Mouse (Mus musculus) MEL (cell line): ENCODE measurements around the gene Mei1. TPM values are rescaled to one million over a fixed set of nuclear protein-coding genes. Genes with fewer than 3 reads are reported as not detected.

Source experiments
- DNase-seq: peaks from one replicate; pipeline ENCODE4 v3.0.0; 2011; ENCODE audit warnings: low read depth, low spot score
- H3K27ac ChIP-seq: 2 replicates; pipeline ENCODE4 v1.5.1; 2012; ENCODE audit warnings: low read depth, mild to moderate bottlenecking, control low read depth, low read length, moderate library complexity; ENCODE audit not compliant: control insufficient read depth
- H3K27me3 ChIP-seq, 2 experiments: fragments of 150-350 bp in 1 of 2; sonication (generic) in 1 of 2; 2 replicates each; pipeline ENCODE4 v1.6.1; 2012; ENCODE audit warnings: low read length in 2 of 2, mild to moderate bottlenecking in 2 of 2, improper control_type of control experiment in 1 of 2, moderate library complexity in 1 of 2; ENCODE audit not compliant: insufficient read depth in 2 of 2, control insufficient read depth in 1 of 2
- H3K36me3 ChIP-seq, 2 experiments: 2 replicates each; pipeline ENCODE4 v1.6.1; 2012 to 2014; ENCODE audit warnings: low read length in 2 of 2, improper control_type of control experiment in 1 of 2, inconsistent platforms in 1 of 2, mild to moderate bottlenecking in 1 of 2; ENCODE audit not compliant: insufficient read depth in 2 of 2, control insufficient read depth in 1 of 2
- H3K4me1 ChIP-seq, 2 experiments: fragments of 150-350 bp in 1 of 2; sonication (generic) in 1 of 2; 2 replicates each; pipeline ENCODE4 v1.6.1; 2012; ENCODE audit warnings: low read length in 2 of 2, improper control_type of control experiment in 1 of 2, mild to moderate bottlenecking in 1 of 2; ENCODE audit not compliant: insufficient read depth in 2 of 2, control insufficient read depth in 1 of 2
- H3K4me3 ChIP-seq, 2 experiments: fragments of 150-350 bp in 1 of 2; sonication (generic) in 1 of 2; 2 replicates each; pipeline ENCODE4 v1.5.1; 2012; ENCODE audit warnings: low read depth in 2 of 2, low read length in 2 of 2, mild to moderate bottlenecking in 2 of 2, moderate library complexity in 2 of 2, control low read depth in 1 of 2, improper control_type of control experiment in 1 of 2; ENCODE audit not compliant: control insufficient read depth in 1 of 2, insufficient read depth in 1 of 2
- H3K79me2 ChIP-seq: 2 replicates; pipeline ENCODE4 v1.6.1; 2012; ENCODE audit warnings: mild to moderate bottlenecking, low read length, moderate library complexity; ENCODE audit not compliant: control insufficient read depth, poor library complexity, insufficient read depth
- H3K9ac ChIP-seq: 2 replicates; pipeline ENCODE4 v1.6.1; 2012; ENCODE audit warnings: low read depth, mild to moderate bottlenecking, control low read depth, low read length, moderate library complexity; ENCODE audit not compliant: control insufficient read depth, poor library complexity, severe bottlenecking
- H3K9me3 ChIP-seq: fragments of 150-350 bp; sonication (generic); replicated peaks from 2 replicates; pipeline ENCODE4 v1.6.1; 2012; ENCODE audit warnings: mild to moderate bottlenecking, low read length, improper control_type of control experiment, moderate library complexity; ENCODE audit not compliant: insufficient read depth
- CTCF ChIP-seq, 3 experiments: IDR thresholded peaks in 2 of 3; conservative IDR thresholded peaks in 1 of 3; 2 replicates each; pipeline ENCODE4 v1.5.1; 2011 to 2012; ENCODE audit warnings: low read length in 3 of 3, low read depth in 2 of 3, mild to moderate bottlenecking in 2 of 3, improper control_type of control experiment in 1 of 3, inconsistent platforms in 1 of 3, mixed read lengths in 1 of 3, moderate library complexity in 1 of 3; ENCODE audit not compliant: control insufficient read depth in 1 of 3, insufficient read depth in 1 of 3, poor library complexity in 1 of 3, severe bottlenecking in 1 of 3
- ETS1 ChIP-seq: IDR thresholded peaks from 2 replicates; pipeline ENCODE4 v1.6.1; 2012; ENCODE audit warnings: low read depth, mild to moderate bottlenecking, inconsistent platforms, low read length, improper control_type of control experiment, moderate library complexity
- MAFK ChIP-seq: IDR thresholded peaks from 2 replicates; pipeline ENCODE4 v1.6.1; 2011; ENCODE audit warnings: low read depth, mild to moderate bottlenecking, low read length, improper control_type of control experiment, borderline replicate concordance
- MAX ChIP-seq: IDR thresholded peaks from 2 replicates; pipeline ENCODE4 v1.6.1; 2011; ENCODE audit warnings: low read length, improper control_type of control experiment
- MAZ ChIP-seq: IDR thresholded peaks from 2 replicates; pipeline ENCODE4 v1.6.1; 2012; ENCODE audit warnings: low read depth, mild to moderate bottlenecking, inconsistent platforms, low read length, improper control_type of control experiment
- MEF2A ChIP-seq: IDR thresholded peaks from 2 replicates; pipeline ENCODE4 v1.6.1; 2014; ENCODE audit warnings: low read depth, mild to moderate bottlenecking, inconsistent platforms, low read length, improper control_type of control experiment; ENCODE audit not compliant: poor library complexity, insufficient replicate concordance, severe bottlenecking; ENCODE audit errors: extremely low read depth
- MXI1 ChIP-seq: IDR thresholded peaks from 2 replicates; pipeline ENCODE4 v1.6.1; 2011; ENCODE audit warnings: mild to moderate bottlenecking, low read depth, low read length, improper control_type of control experiment
- POLR2AphosphoS2 ChIP-seq: IDR thresholded peaks from 2 replicates; pipeline ENCODE4 v1.6.1; 2011; ENCODE audit warnings: low read length, improper control_type of control experiment
- RCOR1 ChIP-seq: IDR thresholded peaks from 2 replicates; pipeline ENCODE4 v1.6.1; 2012; ENCODE audit warnings: low read depth, mild to moderate bottlenecking, inconsistent platforms, low read length, improper control_type of control experiment
- SMC3 ChIP-seq: IDR thresholded peaks from 2 replicates; pipeline ENCODE4 v1.6.1; 2011; ENCODE audit warnings: low read depth, low read length, improper control_type of control experiment
- TAL1 ChIP-seq: IDR thresholded peaks from 2 replicates; pipeline ENCODE4 v1.6.1; 2012; ENCODE audit warnings: mild to moderate bottlenecking, inconsistent platforms, low read length, moderate library complexity, mixed read lengths
- TCF12 ChIP-seq: IDR thresholded peaks from 2 replicates; pipeline ENCODE4 v1.6.1; 2014; ENCODE audit warnings: low read depth, mild to moderate bottlenecking, inconsistent platforms, low read length, improper control_type of control experiment, moderate library complexity
- USF1 ChIP-seq: IDR thresholded peaks from 2 replicates; pipeline ENCODE4 v1.6.1; 2014; ENCODE audit warnings: low read depth, mild to moderate bottlenecking, inconsistent platforms, low read length, improper control_type of control experiment, moderate library complexity
- USF2 ChIP-seq, 2 experiments: IDR thresholded peaks; 2 replicates each; pipeline ENCODE4 v1.6.1; 2011 to 2012; ENCODE audit warnings: improper control_type of control experiment in 2 of 2, low read length in 2 of 2, borderline replicate concordance in 1 of 2, inconsistent platforms in 1 of 2, low read depth in 1 of 2, mild to moderate bottlenecking in 1 of 2; ENCODE audit not compliant: insufficient read depth in 1 of 2
- ZC3H11A ChIP-seq: IDR thresholded peaks from 2 replicates; pipeline ENCODE4 v1.6.1; 2012; ENCODE audit warnings: low read depth, mild to moderate bottlenecking, inconsistent platforms, low read length, improper control_type of control experiment
- polyA plus RNA-seq, 2 experiments: library from polyadenylated mRNA; stranded (reverse) in 1 of 2; unstranded in 1 of 2; fragments of >175 nt in 1 of 2; fragments of >200 nt in 1 of 2; gene quantifications; 2 replicates each; pipeline versions ENCODE4 v1.2.1 to v1.2.4; 2012; ENCODE audit warnings: low replicate concordance in 2 of 2, low read depth in 1 of 2; ENCODE audit not compliant: insufficient read length in 2 of 2, insufficient read depth in 1 of 2, missing spikeins in 1 of 2
- total RNA-seq: library from RNA; depleted of rRNA; stranded (reverse); fragments of 300-350 nt; gene quantifications from 2 replicates; pipeline ENCODE4 v1.2.3, GENCODE M21; 2012

Mei1 gene
- total and polyA plus RNA-seq, 3 experiments = not detected

DNA sequence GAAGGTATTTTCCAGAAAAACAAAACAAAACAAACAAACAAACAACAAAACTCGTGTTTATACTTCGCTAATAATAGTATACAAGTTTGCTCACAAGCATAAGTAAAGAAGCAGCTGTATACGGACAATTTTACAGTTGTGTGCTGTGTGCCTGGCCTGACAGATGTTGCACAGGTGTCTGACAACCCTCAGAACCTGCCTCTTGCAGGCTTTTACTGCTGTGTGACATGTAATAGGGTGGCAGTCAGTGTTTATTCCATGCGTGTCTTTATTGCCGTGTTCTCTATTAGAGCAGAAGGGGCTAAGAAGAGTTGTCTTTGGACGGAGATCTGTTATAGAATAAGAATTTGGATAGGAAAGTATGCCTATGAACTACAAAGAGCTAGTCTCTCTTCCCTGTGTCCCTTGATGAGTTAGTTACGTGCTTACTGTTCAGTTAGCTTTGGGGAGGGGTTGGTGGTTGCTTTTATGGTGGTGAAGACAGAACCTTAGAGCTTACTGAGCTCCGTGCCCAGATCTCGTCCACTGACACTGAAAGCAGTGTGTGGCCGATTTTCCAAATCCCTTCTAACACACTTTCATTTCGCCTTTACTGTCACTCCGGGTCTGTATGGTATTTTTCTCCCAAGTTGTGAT is 92.3 kb downstream of the Mei1 start:
- Histone ChIP-seq H3K79me2 (peaks cover 16% of the 10 kb centered on the region), H3K9ac (no peak overlapping the region), H3K9me3 (no peaks in the 10 kb centered on the region), H3K36me3 (peaks cover 2 to 14% of the 10 kb centered on the region in 2 experiments), H3K27ac (no peak overlapping the region), H3K4me1 (peaks cover 9 to 18% of the 10 kb centered on the region in 2 experiments), H3K27me3 (no peaks in the 10 kb centered on the region), H3K4me3 (no peak overlapping the region)
- no peak for TF ChIP-seq USF2 (IDR thresholded peaks at IDR 0.05; ENCODE audit: borderline replicate concordance in 1 of 2, insufficient read depth in 1 of 2, low read depth in 1 of 2, low read length in 2 of 2)
- no peak for TF ChIP-seq USF1
- TF ChIP-seq RCOR1 = no peak
- TF ChIP-seq MAZ = no peak
- TF ChIP-seq SMC3 = no peak
- no peak for TF ChIP-seq MAFK
- no peak for TF ChIP-seq MXI1
- TF ChIP-seq ETS1 = no peak
- no peak for TF ChIP-seq ZC3H11A
- no peak for TF ChIP-seq MEF2A
- DNase-seq = no peak

DNA sequence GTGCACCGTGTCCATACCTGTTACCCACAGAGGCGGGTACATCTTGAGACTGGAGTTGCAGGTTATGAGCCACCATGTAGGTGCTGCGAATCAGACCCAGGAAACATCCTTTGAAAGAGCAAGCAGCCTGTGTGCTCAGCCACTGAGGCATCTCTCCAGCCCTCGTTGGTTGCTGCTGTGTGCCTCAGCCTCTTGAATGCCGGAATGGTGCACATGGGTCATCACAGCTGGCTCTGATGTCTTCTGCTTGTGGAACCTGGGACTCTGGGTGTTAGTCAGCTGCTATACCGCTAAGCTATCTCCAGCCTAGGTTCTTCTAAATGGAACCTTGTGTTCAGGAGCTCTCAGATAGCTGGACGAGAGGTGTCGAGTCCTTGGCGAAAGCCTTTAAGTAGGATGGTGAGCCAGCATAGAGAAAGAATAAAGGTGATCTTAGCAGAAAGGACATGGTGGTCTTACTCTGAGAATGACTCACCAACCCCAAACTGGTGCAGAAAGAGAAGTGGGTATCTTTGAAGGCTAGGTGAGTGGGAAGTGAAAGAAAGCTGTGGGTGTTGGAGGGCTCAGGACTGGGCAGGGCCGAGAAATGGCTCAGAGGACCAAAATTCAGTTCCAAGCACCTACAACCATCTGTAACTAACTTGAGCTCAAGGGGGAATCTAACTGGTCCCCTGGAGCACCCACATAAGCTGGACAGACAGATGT is 93.7 kb downstream of the Mei1 start:
- Histone ChIP-seq H3K79me2 (peaks cover 20% of the 10 kb centered on the region), H3K9ac (no peak overlapping the region), H3K4me3 (no peak overlapping the region), H3K4me1 (peaks cover 9 to 18% of the 10 kb centered on the region in 2 experiments), H3K27me3 (no peaks in the 10 kb centered on the region), H3K36me3 (peaks cover 0 to 14% of the 10 kb centered on the region in 2 experiments; a peak in 3 of 4 replicates), H3K27ac (no peak overlapping the region), H3K9me3 (no peaks in the 10 kb centered on the region)
- no peak for TF ChIP-seq POLR2AphosphoS2
- TF ChIP-seq MAX = 0 out of 2 replicates have a peak, but pooled peaks have one; percentile 17
- DNase-seq = no peak

DNA sequence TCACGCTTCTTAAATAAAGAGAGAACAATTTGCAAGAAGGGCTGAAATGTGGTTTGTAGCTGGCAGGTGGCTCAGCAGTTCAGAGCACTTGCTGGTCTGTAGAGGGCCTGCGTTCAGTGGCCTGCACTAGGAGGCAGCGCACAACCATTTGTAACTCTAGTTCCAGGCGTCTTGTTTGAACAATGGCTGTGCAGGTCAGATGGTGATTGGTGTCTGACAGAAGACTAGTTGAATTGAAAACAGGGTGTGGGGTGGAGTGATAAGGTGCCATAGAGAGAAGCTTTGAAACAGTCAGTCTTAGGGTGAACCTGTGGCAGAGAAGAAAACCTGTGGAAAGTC is 94.2 kb downstream of the Mei1 start:
- Histone ChIP-seq H3K27me3 (no peaks in the 10 kb centered on the region), H3K27ac (peak overlapping the region; percentile 22; the same call in 1 of the 2 replicates), H3K79me2 (peaks cover 19% of the 10 kb centered on the region), H3K4me3 (no peak overlapping the region), H3K9ac (0 out of 2 replicates have a peak overlapping the region, but pooled peaks have one; percentile 5), H3K9me3 (no peaks in the 10 kb centered on the region), H3K36me3 (peaks cover 0 to 14% of the 10 kb centered on the region in 2 experiments; a peak in 3 of 4 replicates), H3K4me1 (peaks cover 9 to 18% of the 10 kb centered on the region in 2 experiments)
- DNase-seq = peak; percentile 69
- TF ChIP-seq MAX (0 out of 2 replicates have a peak, but pooled peaks have one; percentile 6), MEF2A (no peak), CTCF (IDR thresholded peaks at IDR 0.05 in 2 of 3, conservative IDR thresholded peaks at IDR 0.05 in 1 of 3; ENCODE audit: control insufficient read depth in 1 of 3, insufficient read depth in 1 of 3, low read depth in 2 of 3, low read length in 3 of 3, poor library complexity in 1 of 3, severe bottlenecking in 1 of 3) (peak in 2 of 3 experiments; percentile 11 to 29; a peak in 2 of 6 replicates), TCF12 (0 out of 2 replicates have a peak, but pooled peaks have one; percentile 10), TAL1 (peak; percentile 23; the same call in 1 of the 2 replicates), MXI1 (peak; percentile 48; the same call in 1 of the 2 replicates), USF2 (IDR thresholded peaks at IDR 0.05; ENCODE audit: borderline replicate concordance in 1 of 2, insufficient read depth in 1 of 2, low read depth in 1 of 2, low read length in 2 of 2) (no peak)
